Mouse (Mus musculus): ENCODE results near the gene Prtn3.
A peak's percentile ranks its signal among the peaks of the same experiment; 100 is the strongest.

Prtn3 gene

GRCm38 (mm10) chr10:79855558-79856184 is 18.6 kb upstream of the Prtn3 start:
- DNase-seq (ENCODE audit: low spot score) = peak; percentile 38

- DNase-seq (ENCODE audit: low spot score) = no peak
Observed at GRCm38 (mm10) chr10:79856280-79856679, 18.0 kb upstream of the Prtn3 start.

- DNase-seq (ENCODE audit: low spot score) = peak; percentile 51
Observed at GRCm38 (mm10) chr10:79856704-79857451, 17.4 kb upstream of the Prtn3 start.

- DNase-seq (ENCODE audit: low spot score) = peak; percentile 50
Observed at GRCm38 (mm10) chr10:79857452-79857811, 16.8 kb upstream of the Prtn3 start.

GRCm38 (mm10) chr10:79857894-79858293 is 16.4 kb upstream of the Prtn3 start:
- no peak for DNase-seq (ENCODE audit: low spot score)

- DNase-seq (ENCODE audit: low spot score) = peak; percentile 87
Observed at GRCm38 (mm10) chr10:79858416-79859074, 15.7 kb upstream of the Prtn3 start.

GRCm38 (mm10) chr10:79859116-79859515 is 15.2 kb upstream of the Prtn3 start:
- DNase-seq (ENCODE audit: low spot score) = no peak

GRCm38 (mm10) chr10:79860079-79860911 is 14.0 kb upstream of the Prtn3 start:
- DNase-seq (ENCODE audit: low spot score) = no peak

GRCm38 (mm10) chr10:79861230-79862048 is 12.8 kb upstream of the Prtn3 start:
- no peak for DNase-seq (ENCODE audit: low spot score)

GRCm38 (mm10) chr10:79862049-79862788 is 12.1 kb upstream of the Prtn3 start:
- DNase-seq (ENCODE audit: low spot score) = no peak

- DNase-seq (ENCODE audit: low spot score) = no peak
Observed at GRCm38 (mm10) chr10:79862925-79863324, 11.4 kb upstream of the Prtn3 start.

- peak; percentile 46 for DNase-seq (ENCODE audit: low spot score)
Observed at GRCm38 (mm10) chr10:79864351-79865188, 9.7 kb upstream of the Prtn3 start.

- no peak for DNase-seq (ENCODE audit: low spot score)
Observed at GRCm38 (mm10) chr10:79865189-79865601, 9.1 kb upstream of the Prtn3 start.

- DNase-seq (ENCODE audit: low spot score) = peak; percentile 45
Observed at GRCm38 (mm10) chr10:79865801-79866295, 8.4 kb upstream of the Prtn3 start.

- no peak for DNase-seq (ENCODE audit: low spot score)
Observed at GRCm38 (mm10) chr10:79866601-79867000, 7.7 kb upstream of the Prtn3 start.

- no peak for DNase-seq (ENCODE audit: low spot score)
Observed at GRCm38 (mm10) chr10:79871845-79872244, 2.4 kb upstream of the Prtn3 start.

GRCm38 (mm10) chr10:79872862-79873261 is 1.4 kb upstream of the Prtn3 start:
- DNase-seq (ENCODE audit: low spot score) = no peak

- no peak for DNase-seq (ENCODE audit: low spot score)
Observed at GRCm38 (mm10) chr10:79873313-79873712, 963 bp upstream of the Prtn3 start.

- no peak for DNase-seq (ENCODE audit: low spot score)
Observed at GRCm38 (mm10) chr10:79873715-79874289, 474 bp upstream of the Prtn3 start.

All from adipocyte (in vitro differentiated cells).